Mouse (Mus musculus) myocyte (in vitro differentiated cells): ENCODE data around the gene Pgm5.

ENCODE experiments used
- E2F4 ChIP-seq: IDR thresholded peaks from one replicate; pipeline ENCODE4 v1.6.1; 2011; ENCODE audit warnings: mild to moderate bottlenecking, control low read depth, moderate library complexity; ENCODE audit not compliant: insufficient read depth
- MYOD1 ChIP-seq, 3 experiments: IDR thresholded peaks; one replicate each; pipeline ENCODE4 v1.6.1; 2011; ENCODE audit warnings: control low read depth in 2 of 3, low read depth in 2 of 3, mild to moderate bottlenecking in 2 of 3, moderate library complexity in 1 of 3; ENCODE audit not compliant: insufficient read length in 2 of 3, control insufficient read depth in 1 of 3
- POLR2A ChIP-seq: IDR thresholded peaks from one replicate; pipeline ENCODE4 v1.6.1; 2011; ENCODE audit warnings: low read depth, mild to moderate bottlenecking, control low read depth, moderate library complexity; ENCODE audit not compliant: insufficient read length
- SRF ChIP-seq: IDR thresholded peaks from one replicate; pipeline ENCODE4 v1.6.1; 2011; ENCODE audit warnings: low read depth; ENCODE audit not compliant: control insufficient read depth, insufficient read length
- TCF12 ChIP-seq: IDR thresholded peaks from one replicate; pipeline ENCODE4 v1.6.1; 2011; ENCODE audit warnings: mild to moderate bottlenecking, control low read depth; ENCODE audit not compliant: poor library complexity, insufficient read depth, severe bottlenecking
- TCF3 ChIP-seq: IDR thresholded peaks from one replicate; pipeline ENCODE4 v1.6.1; 2011; ENCODE audit warnings: low read depth, control low read depth; ENCODE audit not compliant: insufficient read length
- USF1 ChIP-seq: IDR thresholded peaks from one replicate; pipeline ENCODE4 v1.6.1; 2011; ENCODE audit warnings: low read depth, mild to moderate bottlenecking, control low read depth, moderate library complexity

DNA sequence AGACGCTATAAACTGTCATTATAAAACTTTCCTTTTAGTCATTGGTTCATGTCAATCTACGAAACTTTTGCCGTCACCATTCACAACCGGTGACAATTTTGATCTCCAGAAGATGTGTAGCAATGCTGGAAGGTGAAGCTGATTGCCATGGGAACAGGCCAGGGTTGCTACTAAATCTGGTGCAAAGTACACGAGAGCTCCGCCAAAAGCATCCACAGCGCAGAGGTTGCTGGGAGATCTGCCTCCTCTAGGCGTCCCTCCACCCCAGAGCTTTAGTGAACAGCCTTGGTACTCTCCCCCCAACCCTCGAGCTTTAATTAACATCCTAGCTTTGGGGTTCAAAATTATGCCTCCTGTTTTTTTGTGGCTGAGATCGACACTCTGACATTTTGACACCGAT lies 195.9 kb downstream of the Pgm5 start:
- TF ChIP-seq E2F4 (no peak), TCF12 (no peak), POLR2A (no peak), MYOD1 (IDR thresholded peaks at IDR 0.05; ENCODE audit: control insufficient read depth in 1 of 3, insufficient read length in 2 of 3, low read depth in 2 of 3) (no peak), USF1 (no peak), TCF3 (no peak), SRF (no peak)
